Mouse (Mus musculus): ENCODE measurements around the gene Brpf1. TPM values are rescaled to one million over a fixed set of nuclear protein-coding genes. Genes with fewer than 3 reads are reported as not detected.

Brpf1 gene
- total RNA-seq (2021), result 10 to 100 TPM; 29.2 to 29.6 TPM

GRCm38 (mm10) chr6:113306986-113307349 lies at the start of gene Brpf1:
TSS of gene Brpf1 (plus strand) at chr6:113307137.
- intact Hi-C loops (cut with DNase I), result loop anchor here (1.0 to 5.0 kb wide), 6 partner anchors 19 to 260 kb away; partner anchors contain the start of genes Camk1, Ogg1, Setd5 and Thumpd3
- DNase-seq (ENCODE audit: low spot score in 2 of 2), result peak in 1 of 2 experiments; percentile 87

GRCm38 (mm10) chr6:113261174-113261858 lies 45.6 kb upstream of the Brpf1 start:
- intact Hi-C loops (cut with DNase I), result no loop called here
- no peak for DNase-seq (ENCODE audit: low spot score in 2 of 2)

GRCm38 (mm10) chr6:113263531-113263930 lies 43.4 kb upstream of the Brpf1 start:
- intact Hi-C loops (cut with DNase I), result no loop called here
- DNase-seq (ENCODE audit: low spot score in 2 of 2), result no peak

- DNase-seq (ENCODE audit: low spot score in 2 of 2), result no peak
- intact Hi-C loops (cut with DNase I), result no loop called here
Observed at GRCm38 (mm10) chr6:113264429-113264828, 42.5 kb upstream of the Brpf1 start.

- no peak for DNase-seq (ENCODE audit: low spot score in 2 of 2)
- intact Hi-C loops (cut with DNase I), result no loop called here
Observed at GRCm38 (mm10) chr6:113266996-113267655, 39.8 kb upstream of the Brpf1 start.

GRCm38 (mm10) chr6:113267988-113268387 lies 38.9 kb upstream of the Brpf1 start:
- DNase-seq (ENCODE audit: low spot score in 2 of 2), result no peak
- intact Hi-C loops (cut with DNase I), result no loop called here

DNA sequence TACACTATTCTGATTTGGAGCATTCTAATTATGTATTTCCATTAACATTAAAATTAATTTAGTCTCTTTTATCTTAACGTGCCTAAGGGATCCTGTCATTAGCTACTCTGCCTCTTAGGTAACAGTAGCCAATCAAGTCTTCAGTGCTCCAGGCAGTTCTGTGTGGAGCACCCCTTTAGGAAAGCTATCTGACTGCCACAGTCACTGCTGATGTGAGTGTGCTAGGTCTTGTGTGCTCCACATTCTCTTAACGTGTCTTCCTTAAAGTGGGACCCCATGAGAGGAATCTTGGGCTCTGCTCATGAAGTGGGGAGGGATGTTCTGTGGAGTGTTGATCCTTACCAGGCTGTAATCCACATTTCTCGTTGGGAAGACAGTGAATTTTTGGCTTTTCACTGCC lies 34.6 kb upstream of the Brpf1 start:
- no peak for DNase-seq (ENCODE audit: low spot score in 2 of 2)
- intact Hi-C loops (cut with DNase I), result no loop called here

- peak; percentile 38 to 65 for DNase-seq (ENCODE audit: low spot score in 2 of 2)
- intact Hi-C loops (cut with DNase I), result no loop called here
Observed at GRCm38 (mm10) chr6:113276846-113277245, 30.1 kb upstream of the Brpf1 start.

- DNase-seq (ENCODE audit: low spot score in 2 of 2), result no peak
- intact Hi-C loops (cut with DNase I), result no loop called here
Observed at GRCm38 (mm10) chr6:113281676-113282075, 25.3 kb upstream of the Brpf1 start.

DNA sequence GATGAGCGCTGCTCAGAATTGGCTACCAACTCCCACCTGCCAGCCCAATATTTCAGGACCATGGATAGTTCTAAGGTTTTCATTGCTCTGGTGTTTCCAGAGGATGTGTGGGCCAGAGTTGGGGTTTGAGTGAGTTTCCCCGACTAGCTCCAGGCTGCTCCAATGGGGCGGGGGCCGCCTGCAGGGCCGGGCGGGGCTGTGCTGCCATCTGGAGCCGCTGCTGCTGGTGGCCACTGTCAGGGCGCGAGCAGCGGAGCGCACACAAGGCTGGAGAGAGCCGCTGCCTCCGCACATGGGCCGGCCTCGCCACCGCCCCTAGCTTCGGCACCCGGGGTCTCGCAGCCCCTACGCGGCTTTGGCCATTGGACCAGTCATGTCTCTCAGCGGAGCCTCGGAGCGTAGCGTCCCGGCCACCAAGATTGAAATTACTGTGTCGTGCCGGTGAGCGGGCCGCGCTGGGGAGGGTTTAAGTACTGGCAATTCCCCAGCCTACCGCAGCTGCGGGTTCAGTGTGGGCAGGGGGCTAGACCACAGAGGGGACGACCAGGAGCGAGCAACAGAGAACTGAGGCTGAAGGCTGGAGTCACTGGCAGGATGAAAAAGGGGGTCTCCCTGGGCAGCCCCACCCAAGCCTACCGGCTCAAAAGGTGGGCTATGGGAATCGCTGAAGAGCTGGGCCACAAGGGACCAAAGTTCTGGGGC lies 24.7 kb upstream of the Brpf1 start, which contains the start of gene Cpne9:
TSS of gene Cpne9 (plus strand) at position 207 of the 702 bp plus-strand sequence.
- DNase-seq (ENCODE audit: low spot score in 2 of 2), result peak; percentile 38 to 70
- intact Hi-C loops (cut with DNase I), result no loop called here

DNA sequence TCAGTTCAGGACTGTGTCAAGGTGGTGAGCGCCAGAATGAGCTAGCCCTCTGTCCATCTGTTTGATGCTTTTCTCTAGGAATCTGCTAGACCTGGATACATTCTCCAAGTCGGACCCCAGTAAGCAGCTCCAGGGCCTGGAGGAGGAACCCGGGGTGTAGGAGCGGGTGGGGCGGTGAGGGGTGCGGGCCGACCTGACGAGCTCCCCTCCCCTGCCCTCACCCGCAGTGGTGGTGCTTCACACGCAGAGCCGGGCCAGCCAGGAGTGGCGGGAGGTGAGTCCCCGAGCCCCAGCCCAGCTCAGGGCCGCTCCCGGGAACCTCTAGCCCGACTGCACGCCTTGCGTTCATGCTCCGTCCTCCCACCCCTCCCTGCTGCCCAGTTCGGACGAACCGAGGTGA lies 24.0 kb upstream of the Brpf1 start:
- DNase-seq (ENCODE audit: low spot score in 2 of 2), result peak in 1 of 2 experiments; percentile 27
- intact Hi-C loops (cut with DNase I), result no loop called here

GRCm38 (mm10) chr6:113283500-113283899 lies 23.4 kb upstream of the Brpf1 start:
- DNase-seq (ENCODE audit: low spot score in 2 of 2), result peak in 1 of 2 experiments; percentile 39
- intact Hi-C loops (cut with DNase I), result no loop called here

GRCm38 (mm10) chr6:113284931-113285330 lies 22.0 kb upstream of the Brpf1 start:
- intact Hi-C loops (cut with DNase I), result no loop called here
- no peak for DNase-seq (ENCODE audit: low spot score in 2 of 2)

GRCm38 (mm10) chr6:113286316-113286715 lies 20.6 kb upstream of the Brpf1 start:
- intact Hi-C loops (cut with DNase I), result no loop called here
- DNase-seq (ENCODE audit: low spot score in 2 of 2), result no peak

GRCm38 (mm10) chr6:113287236-113287635 lies 19.7 kb upstream of the Brpf1 start:
- intact Hi-C loops (cut with DNase I), result no loop called here
- DNase-seq (ENCODE audit: low spot score in 2 of 2), result peak; percentile 18 to 92

DNA sequence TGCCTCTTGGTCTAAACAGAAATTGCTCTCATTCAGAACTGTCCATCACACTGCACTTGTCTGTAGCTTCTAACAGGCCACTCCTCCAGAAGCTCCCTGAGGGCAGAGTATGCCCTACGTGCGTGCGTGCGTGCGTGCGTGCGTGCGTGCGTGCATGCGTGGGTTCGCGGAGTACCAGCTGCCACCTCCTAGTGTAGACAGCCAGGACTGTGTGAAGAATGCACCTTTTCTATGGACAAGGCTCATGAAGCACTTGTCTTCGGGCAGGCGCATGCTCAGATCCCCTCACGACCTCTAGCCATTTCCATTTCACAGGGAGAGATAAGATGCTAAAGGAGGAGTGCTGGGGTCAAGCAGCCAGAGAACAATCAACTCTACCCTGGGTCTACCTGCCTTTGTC lies 17.6 kb upstream of the Brpf1 start:
- no peak for DNase-seq (ENCODE audit: low spot score in 2 of 2)
- intact Hi-C loops (cut with DNase I), result no loop called here

GRCm38 (mm10) chr6:113290346-113290745 lies 16.6 kb upstream of the Brpf1 start:
- peak in 1 of 2 experiments; percentile 41 for DNase-seq (ENCODE audit: low spot score in 2 of 2)
- intact Hi-C loops (cut with DNase I), result no loop called here

DNA sequence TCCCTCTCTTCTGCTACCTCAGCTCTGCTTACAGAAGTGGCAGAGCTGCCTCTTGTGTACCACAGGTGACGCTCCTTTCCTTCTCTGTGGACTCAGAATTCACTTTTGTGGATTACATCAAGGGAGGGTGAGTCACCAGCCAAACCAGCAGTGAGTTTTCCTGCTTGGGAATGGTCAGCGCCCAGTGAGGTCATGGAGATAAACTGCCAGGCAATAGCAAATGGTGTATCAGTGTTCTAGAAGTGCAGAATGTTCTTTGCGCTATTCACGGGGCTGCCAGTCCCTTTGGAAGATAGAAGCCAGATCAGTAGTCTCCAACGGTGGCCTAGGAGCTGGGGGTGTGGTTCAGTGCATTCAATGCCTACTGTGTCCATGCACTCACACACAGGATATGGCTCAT lies 14.0 kb upstream of the Brpf1 start:
- no peak for DNase-seq (ENCODE audit: low spot score in 2 of 2)
- intact Hi-C loops (cut with DNase I), result no loop called here

GRCm38 (mm10) chr6:113296046-113296445 lies 10.9 kb upstream of the Brpf1 start:
- intact Hi-C loops (cut with DNase I), result no loop called here
- DNase-seq (ENCODE audit: low spot score in 2 of 2), result no peak

DNA sequence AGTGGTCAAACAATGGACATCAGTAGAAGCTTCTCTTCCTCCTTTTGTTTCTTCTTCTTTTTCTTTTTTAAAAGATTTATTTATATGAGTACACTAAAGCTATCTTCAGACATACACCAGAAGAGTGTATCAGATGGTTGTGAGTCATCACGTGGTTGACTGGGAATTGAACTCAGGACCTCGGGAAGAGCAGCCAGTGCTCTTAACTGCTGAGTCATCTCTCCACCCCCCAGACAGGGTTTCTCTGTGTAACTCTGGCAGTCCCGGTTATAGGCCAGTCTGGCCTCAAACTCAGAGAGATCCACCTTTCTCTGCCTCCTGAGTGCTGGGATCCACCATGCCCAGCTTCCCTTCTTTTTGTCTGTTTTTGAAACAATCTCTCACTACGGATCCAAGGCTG lies 10.3 kb upstream of the Brpf1 start:
- intact Hi-C loops (cut with DNase I), result no loop called here

GRCm38 (mm10) chr6:113301350-113301749 lies 5.6 kb upstream of the Brpf1 start:
- intact Hi-C loops (cut with DNase I), result no loop called here
- DNase-seq (ENCODE audit: low spot score in 2 of 2), result no peak

More for the DNA sequence above, 10.3 kb upstream of the Brpf1 start:
- no peak for DNase-seq (ENCODE audit: low spot score in 2 of 2)

All from left cerebral cortex, postnatal 25 days (tissue).